Mouse (Mus musculus) lung, postnatal 10 days (tissue): ENCODE measurements around the gene Plch2.

ENCODE experiments used
- DNase-seq: peaks from one replicate; pipeline ENCODE4 v3.0.0; 2021

Gene Plch2

DNA sequence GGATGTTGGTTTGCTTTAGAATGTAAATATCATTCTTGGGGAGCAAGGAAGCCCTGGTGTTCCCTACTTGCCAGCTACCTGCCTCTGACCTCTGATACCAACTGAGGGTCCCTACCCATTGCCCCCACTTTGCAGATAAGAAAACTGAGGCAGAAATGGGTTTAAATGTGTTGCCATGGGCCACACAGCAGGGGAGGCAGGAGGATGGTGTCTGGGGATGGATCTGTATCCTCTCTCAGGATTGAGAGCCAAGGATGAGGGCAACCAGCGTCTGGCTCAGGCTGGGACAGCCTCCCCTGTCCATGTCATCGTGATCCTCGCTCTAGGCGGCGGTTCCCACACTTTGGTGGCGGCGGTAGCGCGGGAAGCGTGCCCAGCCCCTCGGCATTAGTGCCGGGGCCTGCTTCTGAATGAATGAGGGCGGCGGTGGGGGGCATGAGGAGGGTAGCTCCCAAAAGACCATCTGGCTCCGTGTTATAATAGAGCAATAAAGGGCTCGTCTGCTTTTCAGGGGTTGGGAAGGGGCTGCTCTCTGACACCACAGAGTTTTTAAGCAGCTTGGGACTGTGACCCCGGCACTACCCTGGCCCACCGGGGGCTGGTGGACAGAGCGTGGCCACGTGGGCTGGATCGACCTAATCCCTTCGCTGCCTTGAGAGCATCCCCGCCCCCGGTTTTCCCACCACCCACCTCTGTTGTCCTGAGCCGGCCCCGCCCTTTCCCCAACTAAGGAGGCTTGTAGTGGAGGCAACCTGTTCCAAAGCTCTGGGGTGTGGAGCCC, 103.9 kb downstream of the Plch2 start:
- no peak for DNase-seq

DNA sequence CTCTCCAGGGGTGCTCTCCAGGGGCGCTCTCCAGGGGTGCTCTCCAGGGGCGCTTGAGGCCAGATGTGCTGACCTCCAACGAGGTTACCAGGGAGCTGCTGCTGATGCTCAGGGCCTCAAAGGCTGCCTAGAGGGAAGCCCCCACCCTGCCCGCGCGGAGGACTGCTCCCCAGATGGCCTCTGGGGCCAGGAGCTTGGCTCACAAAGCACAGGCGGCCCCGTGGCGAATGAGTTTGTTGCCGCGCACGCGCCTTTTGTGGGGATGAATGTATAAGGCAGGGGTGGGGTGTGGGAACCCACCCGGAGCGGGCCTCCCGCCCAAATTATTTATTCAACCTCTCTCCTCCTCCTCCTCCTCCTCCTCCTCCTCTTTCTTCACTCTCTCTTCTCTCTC, 107.0 kb downstream of the Plch2 start:
- DNase-seq, result no peak

DNA sequence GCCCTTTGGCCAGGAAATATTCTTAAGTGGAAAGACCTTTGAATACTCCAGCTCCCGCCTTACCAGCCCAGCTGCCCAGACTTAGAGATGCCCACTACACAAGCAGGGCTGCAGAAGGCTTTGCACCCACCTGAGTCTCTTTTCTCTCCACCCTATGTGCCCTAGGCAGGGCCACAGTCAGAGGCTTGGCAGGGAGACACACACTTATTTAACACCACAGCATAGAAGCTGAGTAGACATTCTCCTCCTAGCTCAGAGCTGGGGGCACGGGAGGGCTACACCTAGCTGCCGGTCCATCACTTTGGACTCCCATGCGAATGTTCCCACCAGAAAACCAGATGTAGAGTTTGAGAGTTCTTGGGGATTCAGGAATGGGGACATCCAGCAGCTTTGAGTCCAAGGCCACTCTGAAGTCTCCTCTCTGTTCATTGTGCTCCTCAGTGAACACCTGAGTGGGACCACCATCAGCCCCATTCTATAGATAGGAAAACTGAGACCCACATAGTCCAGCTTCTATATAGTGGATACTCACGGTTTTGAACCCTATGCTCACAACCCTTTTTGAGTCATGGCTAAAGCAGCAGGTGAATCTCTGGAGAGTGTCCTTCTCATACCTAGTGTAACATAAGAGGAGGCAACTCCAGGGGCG, 107.5 kb downstream of the Plch2 start:
- DNase-seq, result no peak

DNA sequence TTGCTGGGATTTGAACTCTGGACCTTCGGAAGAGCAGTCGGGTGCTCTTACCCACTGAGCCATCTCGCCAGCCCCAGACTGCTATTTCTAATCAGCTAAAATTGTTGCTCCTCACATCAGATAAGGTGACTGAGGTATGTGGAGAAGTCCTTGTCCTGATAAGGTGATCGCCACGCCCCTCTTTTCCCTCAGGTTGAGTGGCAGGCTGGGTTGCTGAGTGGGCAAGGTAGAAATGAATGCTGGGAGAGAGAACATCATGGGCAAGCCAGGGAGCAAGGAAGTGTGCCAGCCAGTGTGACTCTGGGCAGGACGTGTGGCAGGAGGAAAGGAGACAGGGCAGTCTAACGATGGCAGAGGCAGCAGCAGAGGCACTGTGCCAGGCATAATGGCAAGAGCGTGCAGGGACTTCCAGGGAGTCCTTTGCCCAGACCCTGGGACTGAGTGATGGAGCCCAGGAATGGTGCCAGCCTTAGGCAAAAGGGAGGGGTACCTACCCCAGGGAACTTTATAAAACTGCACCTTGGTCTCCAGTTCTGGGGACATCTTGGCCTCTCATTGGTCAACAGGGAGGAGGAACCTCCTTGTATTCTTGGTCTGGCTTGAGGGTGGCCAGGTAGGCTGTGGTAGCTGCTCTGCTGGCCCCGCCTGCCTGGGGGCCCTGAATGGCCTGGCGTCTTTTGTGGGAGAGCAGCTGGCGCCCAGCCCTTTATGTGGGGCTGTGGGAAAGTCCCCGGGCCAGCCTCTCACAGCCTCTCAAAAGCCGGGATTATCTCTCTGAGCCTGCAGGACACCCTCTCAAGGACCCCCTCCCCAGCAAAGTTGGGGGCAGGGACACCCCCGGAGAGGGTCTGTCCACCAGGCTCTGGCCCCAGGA, 108.3 kb downstream of the Plch2 start:
- DNase-seq, result peak; percentile 56

DNA sequence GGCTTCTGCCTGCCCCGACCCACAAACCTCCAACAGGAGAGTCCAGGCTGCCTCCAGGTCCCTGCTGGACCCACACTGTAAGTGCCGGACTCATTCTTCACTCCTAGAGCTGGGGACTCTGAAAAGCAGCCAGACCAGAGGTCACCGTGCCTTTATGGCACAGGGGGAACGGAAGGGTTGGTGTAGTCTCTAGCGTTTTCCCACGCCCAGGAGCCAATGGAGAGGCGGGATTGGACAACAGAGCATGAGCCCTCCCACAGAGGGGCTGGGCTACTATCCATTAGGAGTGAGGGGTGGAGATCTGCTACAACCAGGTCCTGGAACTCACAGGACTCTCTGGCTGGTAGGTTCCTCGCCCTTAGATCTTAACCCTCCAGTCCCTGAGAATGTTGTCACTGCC, 110.3 kb downstream of the Plch2 start:
- peak; percentile 86 for DNase-seq

DNA sequence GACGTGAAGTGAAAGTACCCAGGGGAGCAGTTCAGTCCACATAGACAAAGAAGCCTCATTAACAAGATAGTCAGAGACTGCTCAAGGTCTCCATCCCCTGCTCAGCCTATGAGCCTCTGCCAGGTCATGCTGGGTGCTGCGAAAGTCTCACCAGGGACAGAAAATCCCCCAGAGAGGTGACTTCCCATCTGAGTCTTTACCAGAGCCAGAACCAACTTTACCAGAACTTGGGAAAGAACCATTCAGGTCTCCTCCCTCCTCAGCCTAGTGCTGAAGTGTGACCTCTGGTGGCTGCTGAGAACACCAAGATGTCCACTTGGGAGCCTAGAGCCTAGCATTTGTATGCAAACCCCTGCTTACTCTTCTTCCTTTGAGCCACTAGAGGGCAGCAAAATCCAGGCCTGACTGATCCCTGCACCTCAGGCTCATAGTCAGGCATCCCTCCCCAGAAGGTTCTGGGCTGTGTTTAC, 112.4 kb downstream of the Plch2 start:
- DNase-seq, result peak; percentile 91

DNA sequence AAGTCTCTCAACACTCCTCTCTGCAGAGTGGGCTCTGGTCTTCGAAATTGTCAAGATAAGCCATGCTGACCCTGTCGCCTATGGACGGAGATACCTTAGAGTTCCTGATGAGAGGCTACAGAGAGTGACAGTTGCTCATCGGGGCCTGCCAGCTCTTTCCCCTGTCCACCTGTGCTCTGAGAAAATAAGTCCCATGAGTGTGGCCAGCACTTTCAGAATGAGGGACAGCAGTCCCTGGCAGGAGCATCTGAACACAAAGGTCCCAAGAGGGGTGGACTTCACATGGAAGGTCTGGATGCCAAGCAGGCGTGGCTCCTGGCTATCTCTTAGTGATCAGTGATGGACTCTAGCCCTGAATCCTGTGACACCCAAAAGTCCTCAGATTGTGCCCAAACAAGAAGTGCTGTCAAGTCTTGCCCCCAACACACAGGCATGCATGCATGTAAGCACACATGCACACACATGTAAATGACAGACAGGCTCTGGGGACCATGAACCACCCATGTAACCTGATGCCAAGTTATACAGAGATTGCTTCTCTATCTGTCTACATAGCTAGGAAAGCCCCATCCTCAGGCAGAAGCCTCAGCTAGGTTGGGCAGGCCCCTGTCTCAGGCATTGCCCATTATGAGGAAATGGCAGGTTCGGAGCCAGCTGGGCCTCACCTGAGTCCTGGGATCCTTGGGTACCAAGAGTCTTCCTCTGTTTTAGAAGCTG, 113.1 kb downstream of the Plch2 start:
- no peak for DNase-seq

DNA sequence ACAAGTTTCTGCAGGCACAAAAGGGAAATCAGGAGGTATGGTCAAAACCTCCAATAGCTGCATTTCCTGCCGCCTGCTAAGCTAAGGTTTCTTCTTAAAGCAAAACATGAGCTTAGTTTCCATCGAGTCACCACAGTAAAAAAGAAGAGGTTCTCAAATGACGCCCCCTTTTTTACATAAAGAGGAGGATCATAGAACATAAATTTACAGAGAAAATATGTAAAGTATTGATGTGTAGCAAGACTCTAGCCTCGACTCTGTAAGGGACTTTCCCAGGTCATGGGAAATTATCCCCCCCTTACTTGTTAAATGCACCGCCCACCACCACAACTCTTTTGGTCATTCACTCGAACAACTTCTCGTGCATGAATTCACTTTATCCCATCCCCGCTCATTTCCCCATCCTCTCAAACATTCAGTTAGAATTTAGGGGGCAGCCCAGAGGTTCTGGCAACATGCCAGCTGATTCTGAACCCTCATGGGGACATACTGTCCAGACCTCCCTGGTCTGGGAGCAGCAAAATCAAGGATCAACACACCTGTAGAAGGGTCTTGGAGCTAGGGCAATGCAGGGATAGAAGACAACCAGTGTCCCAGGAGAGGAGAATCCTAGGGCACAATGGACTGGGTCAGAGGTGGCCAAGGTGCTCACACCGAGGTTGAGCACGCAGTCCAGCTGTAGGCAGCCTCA, 113.8 kb downstream of the Plch2 start:
- DNase-seq, result no peak

DNA sequence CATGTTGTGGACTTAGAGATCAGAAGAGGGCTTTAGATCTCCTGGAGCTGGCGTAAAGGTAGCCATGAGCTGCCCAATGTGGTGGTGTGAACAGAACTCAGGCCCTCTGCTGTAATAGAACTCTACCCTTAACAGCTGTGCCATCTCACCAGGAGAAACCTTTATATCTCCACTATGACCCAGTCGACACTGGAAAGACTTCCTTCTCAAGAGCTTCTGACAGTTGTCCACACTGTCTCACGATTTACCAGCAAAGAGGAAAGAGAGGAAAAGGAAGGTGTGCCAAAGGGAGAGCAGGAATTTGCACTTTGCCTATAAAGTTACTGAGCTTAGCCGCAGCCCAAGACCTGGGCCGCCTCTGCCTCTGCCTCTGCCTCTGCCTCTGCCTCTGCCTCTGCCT, 114.8 kb downstream of the Plch2 start:
- DNase-seq, result no peak

DNA sequence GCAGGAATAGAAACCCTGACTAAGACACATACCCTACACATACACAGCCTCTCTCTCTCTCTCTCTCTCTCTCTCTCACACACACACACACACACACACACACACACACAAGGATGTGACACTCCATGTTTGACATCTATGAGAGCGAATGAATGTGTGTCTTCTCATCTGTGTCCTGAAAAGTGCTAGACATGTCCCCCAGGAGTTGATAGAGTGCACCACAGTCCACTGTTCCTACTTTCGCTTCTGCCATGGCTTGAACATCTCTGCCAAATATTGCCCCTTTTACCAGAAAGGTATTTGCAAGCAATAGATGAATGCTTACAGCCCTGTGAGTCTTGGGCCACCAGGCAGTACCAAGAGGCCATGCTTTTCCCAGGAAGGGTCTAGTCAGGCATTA, 116.4 kb downstream of the Plch2 start:
- DNase-seq, result no peak

DNA sequence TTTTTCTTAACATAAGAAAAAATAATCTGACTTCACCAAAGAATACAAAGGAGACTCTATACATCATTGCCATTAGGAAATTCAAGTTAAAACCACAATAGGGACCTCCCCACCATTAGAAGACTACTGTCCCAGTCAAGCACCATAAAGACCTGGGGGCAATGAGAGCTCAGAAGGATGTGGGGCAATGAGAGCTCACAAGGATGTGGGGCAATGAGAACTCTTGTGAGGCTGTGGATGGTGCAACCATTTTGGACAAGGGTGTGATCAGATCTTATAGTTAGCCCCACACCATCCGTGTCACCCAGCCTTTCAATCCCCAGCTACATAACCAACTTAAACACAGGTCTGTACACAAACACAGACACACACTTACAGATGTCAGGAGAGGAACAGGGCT, 118.8 kb downstream of the Plch2 start:
- DNase-seq, result no peak

DNA sequence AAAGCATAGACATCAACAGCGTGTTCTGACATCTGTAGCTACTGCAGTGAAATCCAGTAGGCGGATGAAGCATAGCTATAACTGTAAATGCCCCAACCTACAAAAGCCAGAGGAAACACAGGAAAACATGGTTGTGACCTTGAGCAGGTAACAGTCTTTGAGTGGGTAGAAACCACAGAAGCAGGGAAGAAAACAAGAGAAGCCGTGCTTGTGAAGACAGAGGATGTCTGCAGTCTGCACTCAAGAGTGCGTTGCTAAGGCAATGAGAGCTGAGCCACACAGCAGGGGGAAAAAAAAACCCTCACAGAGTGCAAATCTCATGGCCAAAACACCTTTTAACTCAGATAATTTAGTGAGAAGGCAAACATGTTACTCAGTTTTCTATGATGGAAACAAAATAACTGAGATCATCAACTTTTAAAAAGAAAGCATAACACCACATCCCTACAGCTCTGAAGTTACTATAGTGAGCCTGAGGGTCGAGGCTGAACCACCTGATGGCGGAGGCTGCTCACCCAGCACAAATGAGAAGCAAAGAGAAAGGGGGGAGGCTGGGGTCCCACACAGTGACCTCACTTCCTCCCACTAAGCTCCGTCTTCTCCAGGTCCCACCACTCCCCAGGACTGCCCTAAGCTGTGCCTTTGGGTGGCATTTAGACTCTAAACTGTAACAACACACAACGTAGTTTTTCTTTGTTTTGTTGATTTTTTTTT, 119.9 kb downstream of the Plch2 start:
- no peak for DNase-seq

DNA sequence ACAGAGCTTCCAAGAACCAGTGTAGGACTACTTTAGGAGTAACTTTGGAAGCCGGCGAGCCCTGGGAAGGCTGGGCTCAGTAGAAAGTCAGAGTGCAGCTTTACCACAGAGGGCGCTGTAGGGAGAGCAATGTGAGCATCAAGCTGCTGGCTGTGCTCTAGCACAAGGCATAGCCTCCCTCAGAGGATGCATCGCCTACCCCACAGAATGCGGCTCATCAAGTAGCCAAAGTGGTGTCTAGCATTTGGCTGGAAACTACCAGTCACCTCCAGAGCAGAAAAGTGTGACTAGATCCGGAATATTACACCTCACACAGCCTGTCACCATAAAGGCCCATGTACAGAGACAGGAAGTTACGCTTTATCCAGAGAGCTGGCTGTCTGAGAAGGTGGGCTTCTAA, 120.8 kb downstream of the Plch2 start:
- DNase-seq, result no peak

DNA sequence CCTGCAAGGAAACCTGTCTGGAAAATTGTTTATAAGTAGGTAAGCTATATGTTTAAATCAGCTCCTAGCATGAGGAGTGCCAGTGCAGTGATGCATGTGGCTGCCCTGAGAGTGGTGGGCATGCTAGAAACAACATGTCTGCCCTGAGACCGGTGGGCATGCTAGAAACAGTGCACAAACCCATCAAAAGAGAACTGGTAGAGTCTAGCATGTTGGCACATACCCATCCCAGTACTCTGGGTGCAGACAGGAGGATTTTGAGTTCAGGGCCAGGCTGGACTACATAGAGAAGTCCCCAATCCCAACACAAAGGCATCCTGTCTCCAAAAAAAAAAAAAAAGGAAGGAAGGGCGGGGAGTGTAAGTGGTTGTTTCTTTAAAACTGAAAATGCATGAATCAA, 121.8 kb downstream of the Plch2 start:
- no peak for DNase-seq

DNA sequence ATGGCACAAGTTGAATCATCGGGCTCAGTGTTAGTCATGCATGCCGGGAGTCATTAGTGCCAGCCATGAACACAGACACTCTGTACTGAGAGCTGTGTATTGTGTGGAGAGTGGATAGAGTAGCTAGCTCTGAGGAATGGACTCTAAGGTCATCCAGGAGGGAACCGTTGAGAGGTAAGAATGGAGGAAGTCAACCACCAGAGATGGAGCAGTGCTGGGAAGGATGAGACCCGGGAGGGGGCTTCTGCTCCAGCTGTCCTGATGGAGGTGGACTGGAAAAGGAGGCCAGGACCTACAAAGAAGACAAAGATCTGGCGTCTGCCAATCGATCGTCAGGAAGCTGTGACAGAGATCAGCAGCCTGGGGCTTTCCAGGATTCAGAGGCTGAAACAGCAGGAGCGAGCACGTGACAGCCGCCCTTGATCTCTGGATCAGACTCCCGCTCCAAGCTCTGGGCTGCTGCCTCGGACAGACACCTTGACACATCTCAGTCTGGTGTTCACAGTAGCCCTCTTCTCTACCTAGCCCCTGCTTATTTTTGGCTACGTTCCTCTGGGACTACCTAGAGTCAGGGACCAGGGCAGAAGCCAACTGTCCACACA, 123.2 kb downstream of the Plch2 start:
- DNase-seq, result no peak
